Mouse (Mus musculus): Measurements from ENCODE around the gene Cenpl.
A peak's percentile ranks its signal among the peaks of the same experiment; 100 is the strongest.
"Not testable (repeated sequence)": the region's sequence is repeated elsewhere in the genome, so short reads cannot be mapped to it uniquely, and the experiment has no call there.

Gene Cenpl

GRCm38 (mm10) chr1:161070352-161071271 lies at the start of gene Cenpl, which contains the start of gene Dars2:
Gene Cenpl (plus strand): TSS chr1:161070713.
Gene Dars2 (minus strand): TSS chr1:161070658.
- peak; percentile 94 for DNase-seq (ENCODE audit: low spot score)

- no peak for DNase-seq (ENCODE audit: low spot score)
Measured at GRCm38 (mm10) chr1:161025410-161026210, 44.9 kb upstream of the Cenpl start.

- no peak for DNase-seq (ENCODE audit: low spot score)
Measured at GRCm38 (mm10) chr1:161027196-161027595, 43.3 kb upstream of the Cenpl start.

- not testable (repeated sequence) for DNase-seq (ENCODE audit: low spot score)
Measured at GRCm38 (mm10) chr1:161028427-161028826, 42.1 kb upstream of the Cenpl start.

GRCm38 (mm10) chr1:161030058-161030457 lies 40.5 kb upstream of the Cenpl start:
- DNase-seq (ENCODE audit: low spot score), result no peak

GRCm38 (mm10) chr1:161031881-161032280 lies 38.6 kb upstream of the Cenpl start:
- no peak for DNase-seq (ENCODE audit: low spot score)

- no peak for DNase-seq (ENCODE audit: low spot score)
Measured at GRCm38 (mm10) chr1:161032345-161032744, 38.2 kb upstream of the Cenpl start.

- no peak for DNase-seq (ENCODE audit: low spot score)
Measured at GRCm38 (mm10) chr1:161033856-161034434, 36.6 kb upstream of the Cenpl start.

GRCm38 (mm10) chr1:161034435-161035280 lies 35.9 kb upstream of the Cenpl start, which contains the start of gene Zbtb37:
Gene Zbtb37 (minus strand): TSS chr1:161034849.
- DNase-seq (ENCODE audit: low spot score), result peak; percentile 99

GRCm38 (mm10) chr1:161035281-161035785 lies 35.2 kb upstream of the Cenpl start:
- no peak for DNase-seq (ENCODE audit: low spot score)

- no peak for DNase-seq (ENCODE audit: low spot score)
Measured at GRCm38 (mm10) chr1:161035786-161036404, 34.6 kb upstream of the Cenpl start.

- DNase-seq (ENCODE audit: low spot score), result no peak
Measured at GRCm38 (mm10) chr1:161036411-161036841, 34.1 kb upstream of the Cenpl start.

- no peak for DNase-seq (ENCODE audit: low spot score)
Measured at GRCm38 (mm10) chr1:161037026-161037425, 33.5 kb upstream of the Cenpl start.

- no peak for DNase-seq (ENCODE audit: low spot score)
Measured at GRCm38 (mm10) chr1:161037599-161037998, 32.9 kb upstream of the Cenpl start.

GRCm38 (mm10) chr1:161038004-161038403 lies 32.5 kb upstream of the Cenpl start:
- no peak for DNase-seq (ENCODE audit: low spot score)

GRCm38 (mm10) chr1:161038968-161039721 lies 31.4 kb upstream of the Cenpl start:
- DNase-seq (ENCODE audit: low spot score), result no peak

GRCm38 (mm10) chr1:161039741-161040425 lies 30.6 kb upstream of the Cenpl start:
- no peak for DNase-seq (ENCODE audit: low spot score)

GRCm38 (mm10) chr1:161040426-161040770 lies 30.1 kb upstream of the Cenpl start:
- DNase-seq (ENCODE audit: low spot score), result no peak

GRCm38 (mm10) chr1:161040855-161041254 lies 29.7 kb upstream of the Cenpl start:
- DNase-seq (ENCODE audit: low spot score), result no peak
